Mouse (Mus musculus) stomach, embryonic 15.5 days (tissue): Measurements from ENCODE around the gene Arhgap28. TPM values are rescaled to one million over a fixed set of nuclear protein-coding genes. Genes with fewer than 3 reads are reported as not detected.
"Not testable (repeated sequence)": the region's sequence is repeated elsewhere in the genome, so short reads cannot be mapped to it uniquely, and the experiment has no call there.

Experiments used
- ATAC-seq: fragments of 200-750 bp; cut with Nextera tagmentation; 2 replicates; pipeline ENCODE4 v1.8.0; 2017; ENCODE audit warnings: low read depth, moderate number of reproducible peaks, moderate TSS enrichment; ENCODE audit not compliant: insufficient read depth, low FRiP score
- H3K27ac ChIP-seq: fragments of 300-500 bp; sonication (generic); 2 replicates; pipeline ENCODE4 v1.5.1; 2015; ENCODE audit warnings: mild to moderate bottlenecking, inconsistent platforms
- H3K27me3 ChIP-seq: fragments of 300-500 bp; sonication (generic); replicated peaks from 2 replicates; pipeline ENCODE4 v1.6.1; 2015; ENCODE audit warnings: inconsistent platforms
- H3K36me3 ChIP-seq: fragments of 300-500 bp; sonication (generic); 2 replicates; pipeline ENCODE4 v1.6.1; 2015; ENCODE audit warnings: inconsistent platforms
- H3K4me1 ChIP-seq: fragments of 300-500 bp; sonication (generic); 2 replicates; pipeline ENCODE4 v1.6.1; 2015; ENCODE audit warnings: inconsistent platforms
- H3K4me2 ChIP-seq: fragments of 300-500 bp; sonication (generic); 2 replicates; pipeline ENCODE4 v1.6.1; 2015; ENCODE audit warnings: mild to moderate bottlenecking, inconsistent platforms
- H3K4me3 ChIP-seq: fragments of 300-500 bp; sonication (generic); replicated peaks from 2 replicates; pipeline ENCODE4 v1.5.1; 2015; ENCODE audit warnings: inconsistent platforms
- H3K9ac ChIP-seq: fragments of 300-500 bp; sonication (generic); 2 replicates; pipeline ENCODE4 v1.6.1; 2015; ENCODE audit warnings: inconsistent platforms
- H3K9me3 ChIP-seq: fragments of 300-500 bp; sonication (generic); 2 replicates; pipeline ENCODE4 v1.6.1; 2016; ENCODE audit warnings: inconsistent platforms
- WGBS: fragments of 180-500 bp; shearing (Covaris S2); methylation state at CpG from one replicate; pipeline ENCODE4 v1.1.7; 2015; 5-methylcytosine and 5-hydroxymethylcytosine counted together
- polyA plus RNA-seq: library from polyadenylated mRNA; unstranded; fragments of >200 nt; fragmentation: Nextera tagmentation; extraction: Ambion mirVana; gene quantifications from 2 replicates; pipeline ENCODE4 v1.2.1, GENCODE M21; 2015

Gene Arhgap28
- polyA plus RNA-seq, 1 experiment from 2014 or later: 23.9 TPM

DNA sequence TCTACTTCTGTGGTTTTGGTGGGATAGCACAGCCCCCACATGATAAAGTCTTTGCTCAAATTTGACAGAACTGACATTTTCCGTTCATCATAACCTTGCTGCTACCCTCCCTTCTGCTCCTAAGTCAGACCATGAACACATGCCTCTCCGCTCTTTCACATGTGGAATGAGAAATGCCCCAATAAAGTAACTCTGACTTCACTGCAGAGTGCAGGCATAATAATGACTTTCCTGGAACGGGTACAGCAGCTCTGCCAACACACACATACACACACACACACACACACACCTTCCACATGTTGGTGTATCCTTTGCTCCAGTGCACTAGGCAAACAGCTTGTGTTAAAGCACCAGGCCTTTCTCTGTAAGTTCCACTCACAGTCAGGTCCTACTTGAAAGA is 139.0 kb downstream of the Arhgap28 start:
- no peaks in the 10 kb centered on the region for H3K27me3 ChIP-seq
- 77% methylated on average over 3 of the region's 3 CpGs for WGBS
- peaks cover 12% of the 10 kb centered on the region; the same call in 1 of the 2 replicates for H3K36me3 ChIP-seq
- ATAC-seq: no peak
- H3K4me3 ChIP-seq: no peak overlapping the region
- no peaks in the 10 kb centered on the region for H3K4me1 ChIP-seq
- no peak overlapping the region for H3K9ac ChIP-seq
- no peak overlapping the region for H3K27ac ChIP-seq
- no peaks in the 10 kb centered on the region for H3K9me3 ChIP-seq
- H3K4me2 ChIP-seq: no peak overlapping the region

GRCm38 (mm10) chr17:67864363-67864762 is 139.6 kb downstream of the Arhgap28 start:
- Histone ChIP-seq H3K4me3 (no peak overlapping the region), H3K4me1 (no peaks in the 10 kb centered on the region), H3K9me3 (no peaks in the 10 kb centered on the region), H3K4me2 (no peak overlapping the region), H3K27ac (no peak overlapping the region), H3K9ac (no peak overlapping the region), H3K36me3 (peaks cover 12% of the 10 kb centered on the region; the same call in 1 of the 2 replicates), H3K27me3 (no peaks in the 10 kb centered on the region)
- no peak for ATAC-seq
- WGBS: 85% methylated on average over 10 of the region's 10 CpGs

GRCm38 (mm10) chr17:67861744-67862535 is 142.0 kb downstream of the Arhgap28 start:
- ATAC-seq: peak; percentile 35; the same call in 1 of the 2 replicates
- H3K9me3 ChIP-seq: no peaks in the 10 kb centered on the region
- H3K9ac ChIP-seq: no peak overlapping the region
- H3K4me1 ChIP-seq: no peaks in the 10 kb centered on the region
- H3K36me3 ChIP-seq: peaks cover 11% of the 10 kb centered on the region; the same call in 1 of the 2 replicates
- H3K4me2 ChIP-seq: no peak overlapping the region
- no peaks in the 10 kb centered on the region for H3K27me3 ChIP-seq
- H3K4me3 ChIP-seq: no peak overlapping the region
- H3K27ac ChIP-seq: 0 out of 2 replicates have a peak overlapping the region, but pooled peaks have one; percentile 11
- 74% methylated on average over 16 of the region's 16 CpGs for WGBS

DNA sequence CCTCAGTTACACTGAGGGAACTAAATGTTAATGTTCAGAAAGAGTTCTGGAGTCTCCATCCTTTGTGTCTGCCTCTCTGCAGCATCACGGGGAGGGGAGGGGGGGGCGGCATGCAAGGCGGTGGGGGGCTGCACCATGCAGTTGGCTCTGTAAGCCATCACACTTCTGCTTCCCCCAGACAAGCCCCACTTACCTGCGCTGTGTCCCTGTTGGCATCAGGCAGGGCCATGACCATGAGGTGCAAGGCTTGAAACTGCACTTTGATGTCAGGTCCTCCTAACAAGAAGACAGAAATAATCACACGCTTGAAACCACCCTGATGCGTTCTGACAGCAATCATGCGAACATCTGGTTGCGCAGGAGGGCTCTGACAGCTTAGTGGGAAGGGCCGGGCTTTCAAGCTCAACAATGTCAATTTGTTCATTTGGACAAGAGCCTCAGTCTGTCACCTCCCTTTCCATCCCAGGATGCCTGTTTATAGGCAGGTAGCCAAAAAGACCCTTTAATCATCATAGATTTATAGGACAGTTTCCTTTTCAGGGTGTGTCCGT is 142.8 kb downstream of the Arhgap28 start:
- H3K27me3 ChIP-seq: no peaks in the 10 kb centered on the region
- H3K27ac ChIP-seq: no peak overlapping the region
- H3K4me1 ChIP-seq: no peaks in the 10 kb centered on the region
- 86% methylated on average over 10 of the region's 10 CpGs for WGBS
- ATAC-seq: no peak
- H3K36me3 ChIP-seq: peaks cover 9% of the 10 kb centered on the region; the same call in 1 of the 2 replicates
- no peak overlapping the region for H3K4me2 ChIP-seq
- H3K9ac ChIP-seq: no peak overlapping the region
- no peak overlapping the region for H3K4me3 ChIP-seq
- H3K9me3 ChIP-seq: no peaks in the 10 kb centered on the region

GRCm38 (mm10) chr17:67841494-67841893 is 162.4 kb downstream of the Arhgap28 start:
- H3K9ac ChIP-seq, H3K27ac ChIP-seq, H3K9me3 ChIP-seq, H3K4me1 ChIP-seq, H3K36me3 ChIP-seq, H3K4me3 ChIP-seq, H3K4me2 ChIP-seq, H3K27me3 ChIP-seq, ATAC-seq: not testable (repeated sequence)
- WGBS: 89% methylated on average over 2 of the region's 2 CpGs

GRCm38 (mm10) chr17:67838948-67839347 is 165.0 kb downstream of the Arhgap28 start:
- no peak overlapping the region for H3K9ac ChIP-seq
- ATAC-seq: no peak
- 86% methylated on average over 13 of the region's 13 CpGs for WGBS
- no peak overlapping the region for H3K27ac ChIP-seq
- no peaks in the 10 kb centered on the region for H3K9me3 ChIP-seq
- 0 out of 2 replicates have a peak, but pooled peaks cover 3% of the 10 kb centered on the region for H3K36me3 ChIP-seq
- no peak overlapping the region for H3K4me2 ChIP-seq
- H3K4me1 ChIP-seq: no peaks in the 10 kb centered on the region
- H3K4me3 ChIP-seq: no peak overlapping the region
- no peaks in the 10 kb centered on the region for H3K27me3 ChIP-seq

DNA sequence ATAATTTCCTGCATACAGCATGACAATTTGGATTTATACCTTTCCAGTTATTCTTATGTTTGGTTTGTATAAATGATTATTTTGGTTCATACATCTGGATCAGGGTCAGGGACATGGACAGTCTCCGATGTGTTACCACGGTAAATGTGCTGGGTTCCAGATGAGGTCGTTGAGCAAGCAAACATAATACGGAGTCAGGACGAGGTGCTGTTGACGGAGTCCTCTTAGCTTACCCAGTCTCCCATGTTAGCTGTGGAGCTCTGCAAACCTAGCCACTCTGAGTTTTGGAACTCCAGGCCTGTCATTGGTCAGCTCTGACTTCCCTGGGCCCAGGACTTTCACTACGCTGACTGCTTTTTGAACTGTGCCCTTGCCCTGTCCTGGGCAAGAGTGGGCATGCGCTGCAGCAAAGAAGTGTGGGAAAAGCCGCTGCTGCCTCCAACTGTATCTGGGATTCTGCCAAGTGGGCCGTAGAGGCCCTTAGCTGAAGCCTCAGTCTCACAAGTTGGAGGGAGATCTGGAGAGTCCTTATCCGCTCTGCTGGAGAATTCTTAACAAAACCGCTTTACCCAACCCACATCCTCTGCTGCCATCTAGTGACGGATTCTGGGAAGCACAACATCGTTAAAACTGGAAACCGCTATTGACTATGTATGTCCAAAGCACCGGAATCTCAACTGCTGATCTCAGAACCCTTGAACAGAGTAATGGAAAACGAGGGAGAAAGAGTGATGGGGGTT is 166.4 kb downstream of the Arhgap28 start:
- H3K27me3 ChIP-seq: no peaks in the 10 kb centered on the region
- no peak overlapping the region for H3K9ac ChIP-seq
- H3K4me1 ChIP-seq: no peaks in the 10 kb centered on the region
- no peak overlapping the region for H3K4me3 ChIP-seq
- no peaks in the 10 kb centered on the region for H3K9me3 ChIP-seq
- no peaks in the 10 kb centered on the region for H3K36me3 ChIP-seq
- H3K27ac ChIP-seq: no peak overlapping the region
- ATAC-seq: 0 out of 2 replicates have a peak, but pooled peaks have one; percentile 22
- WGBS: 58% methylated on average over 17 of the region's 17 CpGs
- H3K4me2 ChIP-seq: no peak overlapping the region

GRCm38 (mm10) chr17:67836146-67836895 is 167.6 kb downstream of the Arhgap28 start:
- no peak overlapping the region for H3K4me2 ChIP-seq
- H3K27ac ChIP-seq: no peak overlapping the region
- H3K4me1 ChIP-seq: no peaks in the 10 kb centered on the region
- ATAC-seq: no peak
- no peak overlapping the region for H3K9ac ChIP-seq
- H3K27me3 ChIP-seq: no peaks in the 10 kb centered on the region
- H3K9me3 ChIP-seq: no peaks in the 10 kb centered on the region
- H3K4me3 ChIP-seq: no peak overlapping the region
- no peaks in the 10 kb centered on the region for H3K36me3 ChIP-seq
- WGBS: 94% methylated on average over 20 of the region's 20 CpGs

DNA sequence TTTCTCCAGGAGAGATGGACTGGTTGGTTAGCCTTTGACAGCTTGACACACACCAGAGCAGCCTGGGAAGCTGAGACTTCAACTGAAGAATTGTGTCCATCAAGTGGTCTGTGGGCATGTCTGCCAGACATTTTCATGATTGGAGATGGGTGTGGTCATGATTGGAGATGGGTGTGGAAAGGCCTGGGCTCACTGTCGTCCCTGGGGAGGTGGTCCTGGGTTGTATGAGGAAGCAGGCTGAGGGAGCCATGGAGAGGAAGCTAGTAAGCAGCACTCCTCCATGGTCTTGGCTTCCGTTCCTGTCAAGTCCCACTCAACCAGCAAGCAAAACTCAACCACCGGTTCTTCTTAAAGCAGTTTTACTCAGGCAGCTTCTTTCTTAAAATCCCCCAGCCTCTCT is 176.5 kb downstream of the Arhgap28 start:
- H3K9me3 ChIP-seq: no peaks in the 10 kb centered on the region
- no peak for ATAC-seq
- H3K27me3 ChIP-seq: no peaks in the 10 kb centered on the region
- H3K4me3 ChIP-seq: no peak overlapping the region
- H3K36me3 ChIP-seq: no peaks in the 10 kb centered on the region
- no peak overlapping the region for H3K27ac ChIP-seq
- H3K9ac ChIP-seq: no peak overlapping the region
- 92% methylated on average over 3 of the region's 3 CpGs for WGBS
- no peaks in the 10 kb centered on the region for H3K4me1 ChIP-seq
- H3K4me2 ChIP-seq: no peak overlapping the region

- 92% methylated on average over 10 of the region's 10 CpGs for WGBS
- Histone ChIP-seq H3K4me1 (no peaks in the 10 kb centered on the region), H3K27me3 (no peaks in the 10 kb centered on the region), H3K9me3 (no peaks in the 10 kb centered on the region), H3K36me3 (no peaks in the 10 kb centered on the region), H3K4me3 (no peak overlapping the region), H3K9ac (no peak overlapping the region), H3K4me2 (no peak overlapping the region), H3K27ac (no peak overlapping the region)
- no peak for ATAC-seq
Measured at GRCm38 (mm10) chr17:67816916-67817315, 187.0 kb downstream of the Arhgap28 start.

GRCm38 (mm10) chr17:67815720-67816119 is 188.2 kb downstream of the Arhgap28 start:
- no peak for ATAC-seq
- Histone ChIP-seq H3K27me3 (no peaks in the 10 kb centered on the region), H3K4me3 (no peak overlapping the region), H3K9me3 (no peaks in the 10 kb centered on the region), H3K4me2 (no peak overlapping the region), H3K9ac (no peak overlapping the region), H3K36me3 (no peaks in the 10 kb centered on the region), H3K27ac (no peak overlapping the region), H3K4me1 (no peaks in the 10 kb centered on the region)
- WGBS: 93% methylated on average over 11 of the region's 11 CpGs
